Mouse (Mus musculus) limb, embryonic 10.5 days (tissue): ENCODE measurements around the gene Shank3. TPM values are rescaled to one million over a fixed set of nuclear protein-coding genes. Genes with fewer than 3 reads are reported as not detected.
A peak's percentile ranks its signal among the peaks of the same experiment; 100 is the strongest.

Experiments used
- DNase-seq: peaks from one replicate; pipeline ENCODE4 v3.0.0-alpha.2; 2017; ENCODE audit warnings: low spot score
- H3K27ac ChIP-seq: fragments of 300-500 bp; sonication (generic); 2 replicates; pipeline ENCODE4 v1.5.1; 2016; ENCODE audit warnings: mild to moderate bottlenecking
- H3K27me3 ChIP-seq: fragments of 300-500 bp; sonication (generic); 2 replicates; pipeline ENCODE4 v1.6.1; 2016; ENCODE audit warnings: low read depth, mild to moderate bottlenecking; ENCODE audit not compliant: poor library complexity, severe bottlenecking
- H3K36me3 ChIP-seq: fragments of 300-500 bp; sonication (generic); 2 replicates; pipeline ENCODE4 v1.6.1; 2016; ENCODE audit warnings: mild to moderate bottlenecking, moderate library complexity
- H3K4me1 ChIP-seq: fragments of 300-500 bp; sonication (generic); 2 replicates; pipeline ENCODE4 v1.6.1; 2016
- H3K4me3 ChIP-seq: fragments of 300-500 bp; sonication (generic); 2 replicates; pipeline ENCODE4 v1.5.1; 2016; ENCODE audit warnings: mild to moderate bottlenecking, moderate library complexity
- H3K9me3 ChIP-seq: fragments of 300-500 bp; sonication (generic); replicated peaks from 2 replicates; pipeline ENCODE4 v1.6.1; 2016; ENCODE audit warnings: mild to moderate bottlenecking
- WGBS: fragments of 180-500 bp; shearing (Covaris S2); methylation state at CpG from one replicate; pipeline ENCODE4 v1.1.7; 2016; 5-methylcytosine and 5-hydroxymethylcytosine counted together
- polyA plus RNA-seq: library from polyadenylated mRNA; unstranded; fragments of >200 nt; fragmentation: Nextera tagmentation; extraction: Ambion mirVana; gene quantifications from 2 replicates; pipeline ENCODE4 v1.2.1, GENCODE M21; 2016

Shank3 gene
- polyA plus RNA-seq, result 2.1 and 2.8 TPM in 2 replicates

DNA sequence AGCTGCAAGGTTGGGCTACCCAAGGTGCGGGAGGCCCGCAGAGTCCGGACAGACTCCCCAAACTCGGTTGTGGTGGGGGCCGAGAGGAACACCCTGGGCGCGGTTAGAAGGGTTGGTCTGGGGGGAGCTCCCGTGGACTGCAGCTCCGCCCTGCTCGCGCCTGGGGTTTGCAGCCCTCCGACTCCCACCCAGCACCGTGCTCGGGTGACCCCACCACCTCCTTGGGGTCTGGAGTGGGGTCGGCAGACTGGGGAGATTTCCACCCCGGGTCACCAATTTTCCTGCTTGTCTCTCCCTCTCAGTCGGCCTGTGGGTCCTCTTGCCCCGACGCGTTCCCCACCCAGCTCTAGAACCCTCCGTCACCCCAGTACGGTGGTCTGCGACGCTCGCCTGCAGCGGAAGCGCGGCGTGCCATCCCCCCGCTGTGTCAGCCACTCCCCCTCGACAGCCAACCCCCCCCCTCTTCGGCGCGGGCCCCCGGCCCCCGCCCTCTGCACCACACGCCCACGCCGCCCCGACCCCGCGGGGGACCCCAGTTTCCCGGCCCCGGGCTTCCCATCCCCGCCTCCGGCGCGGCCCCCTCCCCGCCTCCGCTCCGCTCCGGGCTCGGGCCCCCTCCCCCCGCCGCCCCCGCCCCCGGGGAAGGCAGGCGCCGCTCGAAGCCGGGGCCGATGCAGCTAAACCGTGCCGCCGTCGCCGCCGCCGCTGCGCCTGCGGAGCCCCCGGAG, at the start of gene Shank3:
Gene Shank3, plus strand, starts transcription at position 663 of the 728 bp plus-strand sequence.
- DNase-seq, result peak; percentile 66

DNA sequence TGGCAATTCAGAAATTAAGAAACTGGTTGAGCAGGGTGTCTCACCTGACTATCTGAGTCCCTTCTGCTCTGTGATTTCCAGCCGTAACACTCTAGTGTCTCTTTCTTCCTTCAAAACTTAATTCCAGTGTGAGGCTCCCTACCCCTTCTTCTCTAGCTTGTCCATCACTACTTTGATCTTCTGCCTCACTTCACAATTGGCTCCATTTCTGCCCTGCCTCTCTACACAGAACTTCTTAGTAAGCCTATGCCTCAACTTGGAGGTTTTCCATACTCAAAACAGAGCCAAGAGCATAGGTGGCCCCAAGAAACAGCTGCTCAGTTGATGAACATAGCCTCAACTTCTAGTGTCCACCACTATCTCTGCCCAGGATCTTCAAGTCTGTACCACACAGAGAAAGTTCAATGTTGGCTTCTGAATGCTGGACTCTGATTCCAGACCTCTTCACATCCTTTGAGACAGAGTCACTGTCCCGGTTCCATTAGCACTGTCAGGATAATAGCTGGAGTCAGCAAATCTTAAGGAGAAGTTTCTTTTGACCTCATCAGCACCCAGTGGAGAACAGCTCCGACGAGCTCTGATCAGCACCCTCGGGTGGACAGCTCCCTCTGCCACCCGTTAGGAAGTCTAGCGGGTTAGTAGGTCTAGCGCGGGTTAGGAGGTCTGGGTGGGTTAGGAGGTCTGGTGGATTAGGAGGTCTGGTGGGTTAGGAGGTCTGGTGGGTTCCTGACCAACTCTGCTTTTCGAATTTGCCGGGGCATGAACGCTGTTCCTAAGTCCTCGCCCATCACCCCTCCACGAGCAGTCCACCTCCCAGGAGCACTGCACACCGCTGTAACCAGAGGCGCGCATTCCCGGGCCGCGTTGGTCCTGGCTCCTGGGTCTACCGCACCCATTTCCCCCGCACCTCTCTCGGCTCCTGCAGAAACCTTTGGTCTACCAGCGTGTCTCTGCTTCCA, 46.2 kb upstream of the Shank3 start:
- WGBS, result 4% methylated on average over 24 of the region's 24 CpGs
- Histone ChIP-seq H3K4me3 (peak overlapping the region; percentile 68), H3K4me1 (peaks cover 17% of the 10 kb centered on the region), H3K27me3 (peaks cover 43% of the 10 kb centered on the region), H3K27ac (no peak overlapping the region), H3K36me3 (no peaks in the 10 kb centered on the region), H3K9me3 (no peaks in the 10 kb centered on the region)
- peak; percentile 87 for DNase-seq

More for the DNA sequence above, at the start of gene Shank3:
- peaks cover 60% of the 10 kb centered on the region for H3K27me3 ChIP-seq
- peak within 1 kb of the TSS; percentile 88 for H3K27ac ChIP-seq
- H3K4me3 ChIP-seq, result peak within 1 kb of the TSS; percentile 66
- H3K4me1 ChIP-seq, result peaks cover 38% of the 10 kb centered on the region
- H3K36me3 ChIP-seq, result peaks cover 12% of the 10 kb centered on the region
- no peaks in the 10 kb centered on the region for H3K9me3 ChIP-seq
- under 1% methylated on average over 71 of the region's 72 CpGs for whole genome bisulfite sequencing

DNA sequence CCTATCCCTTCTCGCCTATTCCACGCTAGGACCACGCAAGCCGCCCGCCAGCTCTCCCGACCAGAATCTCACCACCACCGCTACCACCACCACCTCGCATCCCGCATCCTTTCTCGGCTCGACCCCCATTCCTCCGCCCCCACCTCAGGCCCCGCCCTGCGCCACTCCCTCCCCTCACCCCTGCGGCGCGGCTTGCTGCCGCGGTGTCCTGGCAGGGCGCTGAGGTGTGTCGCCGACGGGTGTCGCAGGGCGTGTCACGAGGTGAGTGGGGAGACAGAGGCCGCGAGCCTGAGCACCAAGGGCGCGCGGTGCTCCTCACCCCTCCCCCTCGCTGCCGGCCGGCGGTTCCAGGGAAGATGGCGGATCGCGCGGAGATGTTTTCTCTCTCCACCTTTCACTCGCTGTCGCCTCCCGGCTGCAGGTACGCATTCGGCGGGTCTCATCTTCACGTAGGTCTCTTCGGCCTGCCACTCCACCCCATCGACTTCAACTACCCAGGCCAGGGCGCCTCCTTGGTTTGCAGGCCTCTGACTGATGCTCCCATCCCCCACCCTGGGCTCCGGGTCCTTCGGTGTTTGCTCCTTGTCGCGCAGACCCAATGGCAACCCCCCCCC, 45.5 kb upstream of the Shank3 start, which contains the start of gene Mapk8ip2:
Gene Mapk8ip2, plus strand, starts transcription at position 49 of the 614 bp plus-strand sequence.
- peak; percentile 52 for DNase-seq
- Histone ChIP-seq H3K4me3 (peak within 1 kb of the TSS; percentile 68), H3K27ac (no peak within 1 kb of the TSS), H3K27me3 (peaks cover 43% of the 10 kb centered on the region), H3K9me3 (no peaks in the 10 kb centered on the region), H3K4me1 (peaks cover 17% of the 10 kb centered on the region), H3K36me3 (no peaks in the 10 kb centered on the region)
- WGBS, result under 1% methylated on average over 53 of the region's 53 CpGs

DNA sequence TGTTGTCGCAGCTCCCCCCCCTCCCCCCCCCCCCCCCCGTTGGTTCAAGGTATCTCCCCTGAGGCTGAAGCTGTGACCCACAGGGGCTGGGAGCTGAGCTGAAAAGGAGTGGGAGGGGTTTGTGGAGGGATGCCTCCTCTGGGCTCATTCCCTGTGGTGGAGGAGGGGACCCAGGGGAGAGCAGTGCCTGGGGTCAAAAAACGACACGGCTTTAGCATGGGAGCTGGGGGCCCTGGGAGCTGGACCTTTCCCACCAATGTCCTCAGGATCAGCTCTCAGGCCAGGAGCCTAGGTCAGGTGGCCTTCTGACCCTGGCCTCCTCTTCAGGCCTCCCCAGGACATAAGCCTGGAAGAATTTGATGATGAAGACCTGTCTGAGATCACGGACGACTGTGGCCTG, 44.6 kb upstream of the Shank3 start:
- H3K27ac ChIP-seq, result no peak overlapping the region
- H3K4me3 ChIP-seq, result 0 out of 2 replicates have a peak overlapping the region, but pooled peaks have one; percentile 6
- no peaks in the 10 kb centered on the region for H3K36me3 ChIP-seq
- DNase-seq, result no peak
- 16% methylated on average over 5 of the region's 6 CpGs for WGBS
- H3K9me3 ChIP-seq, result no peaks in the 10 kb centered on the region
- H3K4me1 ChIP-seq, result peaks cover 17% of the 10 kb centered on the region
- peaks cover 43% of the 10 kb centered on the region for H3K27me3 ChIP-seq

DNA sequence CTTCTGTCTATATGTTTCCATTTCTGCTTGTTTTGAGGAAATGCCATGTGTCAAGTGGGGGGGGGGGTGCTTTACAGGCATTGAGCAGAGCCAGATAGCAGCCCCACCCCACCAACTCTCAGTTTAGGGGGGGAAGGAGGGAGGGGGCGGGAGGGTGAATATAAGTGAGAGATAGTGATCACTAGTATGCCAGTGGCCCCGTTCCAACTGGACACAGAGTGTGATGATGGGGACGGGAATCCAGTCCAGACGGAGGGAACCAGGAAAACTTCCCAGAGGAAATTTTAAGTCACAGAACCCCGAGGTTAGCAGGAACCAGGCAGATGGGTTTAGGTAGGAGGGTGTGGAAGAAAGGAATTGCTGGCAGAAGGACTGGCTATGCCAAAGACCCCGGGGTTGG, 43.8 kb upstream of the Shank3 start:
- H3K4me1 ChIP-seq, result peaks cover 19% of the 10 kb centered on the region
- no peak overlapping the region for H3K4me3 ChIP-seq
- H3K9me3 ChIP-seq, result no peaks in the 10 kb centered on the region
- no peaks in the 10 kb centered on the region for H3K36me3 ChIP-seq
- H3K27me3 ChIP-seq, result peaks cover 43% of the 10 kb centered on the region
- H3K27ac ChIP-seq, result no peak overlapping the region
- 82% methylated on average over 6 of the region's 6 CpGs for WGBS
- no peak for DNase-seq

DNA sequence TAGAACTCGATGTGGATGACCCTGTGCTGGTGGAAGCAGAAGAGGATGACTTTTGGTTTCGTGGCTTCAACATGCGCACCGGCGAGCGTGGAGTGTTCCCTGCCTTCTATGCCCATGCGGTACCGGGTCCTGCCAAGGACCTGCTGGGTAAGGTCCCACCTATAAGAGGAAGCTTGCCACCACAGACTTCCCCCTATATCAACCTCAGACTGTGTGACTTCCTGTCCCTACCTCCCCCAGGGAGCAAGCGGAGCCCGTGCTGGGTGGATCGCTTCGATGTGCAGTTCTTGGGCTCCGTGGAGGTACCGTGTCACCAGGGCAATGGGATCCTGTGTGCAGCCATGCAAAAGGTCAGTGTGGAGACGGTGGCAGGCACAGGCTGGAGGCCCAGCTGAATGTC, 40.5 kb upstream of the Shank3 start:
- WGBS, result 95% methylated on average over 15 of the region's 15 CpGs
- H3K27me3 ChIP-seq, result peaks cover 28% of the 10 kb centered on the region
- DNase-seq, result no peak
- H3K4me3 ChIP-seq, result no peak overlapping the region
- H3K9me3 ChIP-seq, result no peaks in the 10 kb centered on the region
- H3K27ac ChIP-seq, result no peak overlapping the region
- no peaks in the 10 kb centered on the region for H3K36me3 ChIP-seq
- peaks cover 14% of the 10 kb centered on the region for H3K4me1 ChIP-seq

DNA sequence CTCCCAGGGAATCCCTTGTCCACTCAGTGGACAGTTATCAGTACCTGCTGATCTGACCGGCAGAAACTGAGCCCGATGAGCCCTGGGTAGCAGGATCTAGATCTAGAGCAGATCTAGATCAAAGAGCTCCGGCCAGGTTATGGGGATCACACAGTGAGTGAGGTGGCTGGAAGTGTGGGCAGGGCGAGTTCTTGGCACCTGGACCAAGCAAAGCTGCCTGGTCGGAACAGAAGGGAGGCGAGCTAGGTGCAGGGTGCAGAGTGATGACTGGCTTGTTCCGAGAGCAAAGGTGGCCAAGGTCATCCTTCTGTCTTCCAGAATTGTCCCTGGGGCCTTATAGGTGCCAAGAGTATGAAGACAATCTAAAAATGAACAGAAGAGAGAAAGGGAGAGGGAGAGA, 39.6 kb upstream of the Shank3 start:
- Histone ChIP-seq H3K4me3 (no peak overlapping the region), H3K4me1 (peaks cover 6% of the 10 kb centered on the region), H3K27ac (no peak overlapping the region), H3K9me3 (no peaks in the 10 kb centered on the region), H3K36me3 (no peaks in the 10 kb centered on the region), H3K27me3 (peaks cover 19% of the 10 kb centered on the region)
- DNase-seq, result no peak
- 86% methylated on average over 7 of the region's 7 CpGs for WGBS

DNA sequence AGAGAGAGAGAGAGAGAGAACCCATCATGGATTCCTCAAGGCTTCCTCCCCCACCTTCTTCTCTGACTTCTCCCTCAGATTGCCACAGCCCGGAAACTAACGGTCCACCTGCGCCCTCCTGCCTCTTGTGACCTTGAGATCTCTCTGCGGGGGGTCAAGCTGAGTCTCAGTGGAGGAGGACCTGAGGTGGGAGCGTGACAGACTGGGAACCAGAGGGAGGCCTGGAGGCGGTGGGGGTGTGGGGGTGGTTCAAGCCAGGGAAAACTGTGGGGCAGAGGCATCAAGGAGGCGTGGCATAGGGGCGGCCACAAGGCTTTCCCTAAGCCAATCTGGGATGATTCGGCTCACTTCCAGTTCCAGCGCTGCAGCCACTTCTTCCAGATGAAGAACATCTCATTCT, 39.1 kb upstream of the Shank3 start:
- Histone ChIP-seq H3K27me3 (peaks cover 14% of the 10 kb centered on the region; the same call in 1 of the 2 replicates), H3K4me3 (no peak overlapping the region), H3K4me1 (peaks cover 6% of the 10 kb centered on the region; the same call in 1 of the 2 replicates), H3K9me3 (no peaks in the 10 kb centered on the region), H3K27ac (no peak overlapping the region), H3K36me3 (no peaks in the 10 kb centered on the region)
- 72% methylated on average over 10 of the region's 10 CpGs for WGBS
- no peak for DNase-seq

DNA sequence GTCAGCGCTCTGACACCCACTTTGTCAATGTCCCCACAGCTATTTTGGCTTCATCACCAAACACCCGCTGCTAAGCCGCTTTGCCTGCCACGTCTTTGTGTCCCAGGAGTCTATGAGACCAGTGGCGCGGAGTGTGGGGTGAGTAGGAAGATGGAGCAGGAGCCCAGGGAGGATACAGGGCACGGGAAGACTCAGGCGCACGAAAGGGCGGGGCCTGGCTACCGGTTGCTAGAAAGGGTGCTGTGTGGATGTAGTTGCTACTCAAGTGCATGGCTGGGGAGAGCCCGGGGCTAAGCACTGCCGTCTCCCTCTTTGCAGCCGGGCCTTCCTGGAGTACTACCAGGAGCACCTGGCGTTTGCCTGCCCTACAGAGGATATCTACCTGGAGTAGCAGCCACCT, 38.1 kb upstream of the Shank3 start:
- Histone ChIP-seq H3K36me3 (no peaks in the 10 kb centered on the region), H3K27ac (no peak overlapping the region), H3K27me3 (0 out of 2 replicates have a peak, but pooled peaks cover 5% of the 10 kb centered on the region), H3K4me1 (peaks cover 7% of the 10 kb centered on the region; the same call in 1 of the 2 replicates), H3K9me3 (no peaks in the 10 kb centered on the region), H3K4me3 (no peak overlapping the region)
- DNase-seq, result no peak
- 77% methylated on average over 15 of the region's 15 CpGs for WGBS

DNA sequence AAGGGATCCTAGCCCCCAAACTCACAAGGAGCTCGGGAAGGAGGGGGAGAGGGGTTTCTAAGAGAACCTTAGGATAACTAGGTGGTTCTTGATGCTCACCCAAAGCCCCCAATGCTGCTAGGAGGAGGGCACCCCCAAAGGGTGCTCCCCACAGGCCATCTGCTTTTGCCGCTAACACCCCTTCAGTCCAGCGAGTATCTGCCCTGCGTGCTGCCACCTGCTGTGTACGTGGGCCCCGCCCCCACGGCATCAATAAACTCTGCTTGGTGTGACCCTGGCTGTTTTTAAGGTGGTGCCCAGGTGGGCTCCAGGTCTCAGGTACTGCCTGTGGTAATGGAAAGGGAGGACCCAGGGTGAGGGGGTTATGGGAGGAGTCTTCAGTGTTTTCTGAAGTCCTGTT, 37.2 kb upstream of the Shank3 start:
- Histone ChIP-seq H3K27me3 (no peaks in the 10 kb centered on the region), H3K4me3 (no peak overlapping the region), H3K9me3 (no peaks in the 10 kb centered on the region), H3K27ac (no peak overlapping the region), H3K36me3 (no peaks in the 10 kb centered on the region), H3K4me1 (peaks cover 7% of the 10 kb centered on the region; the same call in 1 of the 2 replicates)
- no peak for DNase-seq
- 81% methylated on average over 7 of the region's 7 CpGs for WGBS

DNA sequence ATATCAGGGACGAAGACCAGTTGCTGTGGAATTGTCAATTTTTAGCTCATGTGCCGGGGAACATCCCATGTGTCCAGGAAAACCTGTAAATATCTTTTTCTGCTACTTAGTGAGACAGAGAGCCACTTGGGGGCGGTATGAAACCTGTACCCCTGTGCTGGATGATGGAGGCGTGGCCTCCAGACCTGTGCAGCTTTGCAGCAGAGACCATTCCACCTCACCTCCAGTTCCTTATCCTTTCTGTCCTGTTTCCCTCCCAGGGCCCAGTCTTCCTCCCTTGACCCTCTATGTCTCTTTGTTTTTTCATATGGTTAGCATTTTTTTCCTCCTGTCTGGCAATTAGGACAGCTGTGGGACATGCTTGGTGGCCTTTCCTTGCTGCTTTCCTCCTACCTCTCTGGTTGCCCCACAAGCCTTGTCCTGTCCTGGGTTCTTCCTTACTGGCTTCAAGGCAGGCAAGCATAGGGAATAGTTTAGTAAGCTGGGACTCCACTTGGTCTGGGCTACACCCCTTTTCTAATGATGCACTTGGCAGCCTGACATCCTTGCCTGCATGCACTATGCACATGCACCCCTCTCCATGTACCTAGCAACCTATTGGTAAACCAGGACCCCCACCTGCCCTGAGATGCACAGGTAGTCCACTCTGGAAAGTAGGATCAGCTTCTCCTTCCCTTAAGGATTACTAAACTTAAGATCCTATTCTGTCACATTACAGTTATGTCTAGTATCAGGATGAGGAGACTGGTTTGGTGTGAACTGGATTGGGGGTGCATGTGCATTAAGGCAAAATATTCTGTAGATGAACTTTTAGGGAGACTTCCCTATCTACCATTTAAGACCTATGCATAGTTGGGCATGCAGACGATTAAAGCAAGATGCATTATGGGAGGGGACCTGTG, 35.8 kb upstream of the Shank3 start:
- H3K4me1 ChIP-seq, result peaks cover 7% of the 10 kb centered on the region; the same call in 1 of the 2 replicates
- no peak overlapping the region for H3K4me3 ChIP-seq
- DNase-seq, result no peak
- H3K9me3 ChIP-seq, result no peaks in the 10 kb centered on the region
- H3K36me3 ChIP-seq, result no peaks in the 10 kb centered on the region
- H3K27ac ChIP-seq, result no peak overlapping the region
- H3K27me3 ChIP-seq, result no peaks in the 10 kb centered on the region
- 62% methylated on average over 5 of the region's 5 CpGs for WGBS

DNA sequence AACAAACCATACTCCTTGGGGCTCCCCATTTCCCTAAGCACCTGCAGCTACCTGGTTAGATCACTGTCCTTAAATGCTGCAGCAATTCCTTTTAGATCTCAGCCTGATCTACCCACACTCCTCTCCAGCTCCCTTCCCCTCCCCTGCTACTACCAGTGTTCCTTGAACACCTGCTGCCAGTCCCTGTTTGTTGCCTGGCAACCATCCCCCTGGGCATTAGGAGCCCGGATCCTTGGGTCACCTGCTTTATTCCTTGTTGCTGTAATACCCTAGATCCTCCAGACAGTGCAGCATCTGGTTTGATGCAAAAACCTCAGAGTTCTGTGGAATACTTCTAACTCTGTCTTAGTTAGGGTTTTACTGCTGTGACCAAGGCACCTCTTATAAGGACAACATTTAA, 34.4 kb upstream of the Shank3 start:
- H3K4me1 ChIP-seq, result peaks cover 7% of the 10 kb centered on the region; the same call in 1 of the 2 replicates
- H3K9me3 ChIP-seq, result no peaks in the 10 kb centered on the region
- no peaks in the 10 kb centered on the region for H3K36me3 ChIP-seq
- no peak for DNase-seq
- H3K27ac ChIP-seq, result no peak overlapping the region
- 5% methylated on average over 1 of the region's 1 CpGs for WGBS
- no peak overlapping the region for H3K4me3 ChIP-seq
- H3K27me3 ChIP-seq, result no peaks in the 10 kb centered on the region
